Mouse (Mus musculus): ENCODE measurements around the gene Prkcz. TPM values are rescaled to one million over a fixed set of nuclear protein-coding genes. Genes with fewer than 3 reads are reported as not detected.

The Prkcz gene
- total and polyA plus RNA-seq, 2 experiments from 2014 or later, result 92.5 to 103 TPM

DNA sequence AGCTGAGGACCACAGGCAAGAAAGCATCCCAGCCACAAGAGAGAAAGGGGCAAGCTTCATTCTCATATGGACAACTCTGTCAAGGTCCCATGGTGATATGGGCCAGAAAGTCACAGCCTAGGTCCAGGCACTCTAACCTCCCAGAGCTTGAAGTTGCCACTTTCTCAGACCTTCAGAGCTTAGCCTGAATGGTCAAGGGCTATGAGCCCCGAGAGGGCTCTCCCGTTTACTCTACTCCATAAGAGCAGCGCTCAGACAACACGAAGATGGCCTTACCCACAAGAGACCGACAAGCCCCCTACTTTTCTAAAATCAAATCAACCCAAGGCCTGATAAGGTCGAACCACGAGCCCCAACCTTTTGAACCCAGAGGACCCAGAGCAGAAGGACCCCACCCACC, 140.1 kb downstream of the Prkcz start:
- WGBS, result 2% methylated on average over 7 of the region's 7 CpGs
- H3K4me3 ChIP-seq (ENCODE audit: low read depth, low read length), result peak overlapping the region; percentile 79
- peak overlapping the region; percentile 97 for H3K4me2 ChIP-seq (ENCODE audit: low read depth)
- H3K36me3 ChIP-seq (ENCODE audit: insufficient read depth), result no peaks in the 10 kb centered on the region
- H3K4me1 ChIP-seq (ENCODE audit: insufficient read depth), result peaks cover 27% of the 10 kb centered on the region
- TF ChIP-seq CTCF (IDR thresholded peaks at IDR 0.05; ENCODE audit: low read depth), result no peak
- H3K27ac ChIP-seq (ENCODE audit: low read depth, low read length), result peak overlapping the region; percentile 97; the same call in 1 of the 2 replicates
- peak overlapping the region; percentile 82 for H3K9ac ChIP-seq
- DNase-seq, result no peak
- no peaks in the 10 kb centered on the region for H3K27me3 ChIP-seq (ENCODE audit: insufficient read depth, low read length)
- H3K9me3 ChIP-seq (ENCODE audit: low read length), result no peaks in the 10 kb centered on the region
- ATAC-seq, result no peak

GRCm38 (mm10) chr4:155220213-155221100, 140.7 kb downstream of the Prkcz start:
- Histone ChIP-seq H3K9ac (peak overlapping the region; percentile 82), H3K4me2 (ENCODE audit: low read depth) (peak overlapping the region; percentile 97), H3K9me3 (ENCODE audit: low read length) (no peaks in the 10 kb centered on the region), H3K36me3 (ENCODE audit: insufficient read depth) (no peaks in the 10 kb centered on the region), H3K4me1 (ENCODE audit: insufficient read depth) (peaks cover 32% of the 10 kb centered on the region), H3K27ac (ENCODE audit: low read depth, low read length) (0 out of 2 replicates have a peak overlapping the region, but pooled peaks have one; percentile 2), H3K27me3 (ENCODE audit: insufficient read depth, low read length) (no peaks in the 10 kb centered on the region), H3K4me3 (ENCODE audit: low read depth, low read length) (peak overlapping the region; percentile 79)
- no peak for TF ChIP-seq CTCF (IDR thresholded peaks at IDR 0.05; ENCODE audit: low read depth)
- ATAC-seq (no peak), DNase-seq (peak; percentile 75)
- WGBS, result 3% methylated on average over 14 of the region's 14 CpGs

GRCm38 (mm10) chr4:155219271-155220212, 141.6 kb downstream of the Prkcz start:
- H3K27ac ChIP-seq (ENCODE audit: low read depth, low read length), result no peak overlapping the region
- H3K9me3 ChIP-seq (ENCODE audit: low read length), result no peaks in the 10 kb centered on the region
- 62% methylated on average over 12 of the region's 12 CpGs for WGBS
- no peak for TF ChIP-seq CTCF (IDR thresholded peaks at IDR 0.05; ENCODE audit: low read depth)
- peak overlapping the region; percentile 82 for H3K9ac ChIP-seq
- no peak for DNase-seq
- peak overlapping the region; percentile 97 for H3K4me2 ChIP-seq (ENCODE audit: low read depth)
- peak overlapping the region; percentile 79 for H3K4me3 ChIP-seq (ENCODE audit: low read depth, low read length)
- H3K4me1 ChIP-seq (ENCODE audit: insufficient read depth), result peaks cover 41% of the 10 kb centered on the region
- no peaks in the 10 kb centered on the region for H3K27me3 ChIP-seq (ENCODE audit: insufficient read depth, low read length)
- ATAC-seq, result no peak
- no peaks in the 10 kb centered on the region for H3K36me3 ChIP-seq (ENCODE audit: insufficient read depth)

DNA sequence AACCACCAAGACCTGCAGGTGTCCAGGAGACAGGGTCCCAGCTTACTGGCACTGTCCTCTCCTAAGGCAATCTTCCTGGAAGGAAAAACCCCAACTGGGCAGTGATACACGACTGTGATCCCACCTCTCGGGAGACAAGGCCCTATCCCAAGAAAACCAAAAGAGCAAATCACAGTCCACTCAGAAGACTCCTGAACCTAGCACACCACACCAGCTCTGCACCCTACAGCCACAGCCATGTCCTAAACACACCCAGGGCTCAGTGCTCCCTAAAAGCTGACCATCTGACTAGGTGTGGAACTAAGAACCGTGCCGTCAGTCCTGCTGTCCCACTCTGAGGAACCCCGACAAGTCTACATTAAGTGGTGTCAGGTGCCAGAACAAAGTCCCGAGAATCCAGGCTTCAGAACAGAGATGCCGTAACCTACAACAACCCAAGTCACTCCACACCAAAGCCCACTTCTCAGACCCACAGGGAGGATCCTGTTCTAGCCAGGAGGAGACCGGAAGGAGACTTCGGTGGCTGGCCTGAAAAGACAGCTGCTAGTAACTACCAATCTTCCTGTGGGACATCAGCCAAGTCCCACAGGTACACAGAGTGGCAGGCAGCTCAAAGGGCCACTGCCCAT, 142.9 kb downstream of the Prkcz start:
- DNase-seq (no peak), ATAC-seq (no peak)
- H3K4me3 ChIP-seq (ENCODE audit: low read depth, low read length), result no peak overlapping the region
- H3K9me3 ChIP-seq (ENCODE audit: low read length), result no peaks in the 10 kb centered on the region
- WGBS, result 81% methylated on average over 9 of the region's 9 CpGs
- no peak overlapping the region for H3K9ac ChIP-seq
- H3K4me2 ChIP-seq (ENCODE audit: low read depth), result peak overlapping the region; percentile 97
- H3K4me1 ChIP-seq (ENCODE audit: insufficient read depth), result peaks cover 54% of the 10 kb centered on the region
- no peaks in the 10 kb centered on the region for H3K27me3 ChIP-seq (ENCODE audit: insufficient read depth, low read length)
- no peaks in the 10 kb centered on the region for H3K36me3 ChIP-seq (ENCODE audit: insufficient read depth)
- no peak for TF ChIP-seq CTCF (IDR thresholded peaks at IDR 0.05; ENCODE audit: low read depth)
- no peak overlapping the region for H3K27ac ChIP-seq (ENCODE audit: low read depth, low read length)

- Histone ChIP-seq H3K9ac (no peak overlapping the region), H3K36me3 (ENCODE audit: insufficient read depth) (no peaks in the 10 kb centered on the region), H3K27ac (ENCODE audit: low read depth, low read length) (no peak overlapping the region), H3K4me2 (ENCODE audit: low read depth) (peak overlapping the region; percentile 97), H3K9me3 (ENCODE audit: low read length) (no peaks in the 10 kb centered on the region), H3K4me3 (ENCODE audit: low read depth, low read length) (no peak overlapping the region), H3K27me3 (ENCODE audit: insufficient read depth, low read length) (no peaks in the 10 kb centered on the region), H3K4me1 (ENCODE audit: insufficient read depth) (peaks cover 59% of the 10 kb centered on the region)
- no peak for TF ChIP-seq CTCF (IDR thresholded peaks at IDR 0.05; ENCODE audit: low read depth)
- DNase-seq (no peak), ATAC-seq (no peak)
- WGBS, result 73% methylated on average over 12 of the region's 12 CpGs
Measured at GRCm38 (mm10) chr4:155217241-155218103, 143.7 kb downstream of the Prkcz start.
